Mouse (Mus musculus) stomach, postnatal 0 days (tissue): ENCODE results near the gene Rer1. TPM values are rescaled to one million over a fixed set of nuclear protein-coding genes. Genes with fewer than 3 reads are reported as not detected.

ENCODE experiments used
- ATAC-seq: fragments of 200-750 bp; cut with Nextera tagmentation; 2 replicates; pipeline ENCODE4 v1.8.0; 2017; ENCODE audit not compliant: low FRiP score, low TSS enrichment
- DNase-seq: peaks from one replicate; pipeline ENCODE4 v3.0.0-alpha.2; 2016; ENCODE audit warnings: low spot score
- H3K27ac ChIP-seq: fragments of 300-500 bp; sonication (generic); replicated peaks from 2 replicates; pipeline ENCODE4 v1.5.1; 2014; ENCODE audit warnings: mild to moderate bottlenecking, control low read depth
- H3K27me3 ChIP-seq: fragments of 300-500 bp; sonication (generic); 2 replicates; pipeline ENCODE4 v1.6.1; 2014; ENCODE audit warnings: low read length; ENCODE audit not compliant: control insufficient read depth, insufficient read depth
- H3K36me3 ChIP-seq: fragments of 300-500 bp; sonication (generic); 2 replicates; pipeline ENCODE4 v1.6.1; 2014; ENCODE audit warnings: low read length, mixed read lengths; ENCODE audit not compliant: control insufficient read depth, insufficient read depth
- H3K4me1 ChIP-seq: fragments of 300-500 bp; sonication (generic); replicated peaks from 2 replicates; pipeline ENCODE4 v1.6.1; 2014; ENCODE audit warnings: antibody characterized with exemption; ENCODE audit not compliant: control insufficient read depth, insufficient read depth
- H3K4me2 ChIP-seq: fragments of 300-500 bp; sonication (generic); replicated peaks from 2 replicates; pipeline ENCODE4 v1.6.1; 2014; ENCODE audit warnings: low read depth, mild to moderate bottlenecking, control low read depth, moderate library complexity
- H3K4me3 ChIP-seq: fragments of 300-500 bp; sonication (generic); 2 replicates; pipeline ENCODE4 v1.5.1; 2014; ENCODE audit warnings: low read depth, low read length, control low read depth
- H3K9ac ChIP-seq: fragments of 300-500 bp; sonication (generic); 2 replicates; pipeline ENCODE4 v1.6.1; 2014; ENCODE audit warnings: mild to moderate bottlenecking, low read length, control low read depth, mixed read lengths
- H3K9me3 ChIP-seq: fragments of 300-500 bp; sonication (generic); 2 replicates; pipeline ENCODE4 v1.6.1; 2016; ENCODE audit warnings: low read length; ENCODE audit not compliant: control insufficient read depth
- CTCF ChIP-seq: IDR thresholded peaks from 2 replicates; pipeline ENCODE4 v1.5.1; 2016; ENCODE audit warnings: antibody characterized with exemption, low read depth, mild to moderate bottlenecking, moderate library complexity
- EP300 ChIP-seq: optimal IDR thresholded peaks from 2 replicates; pipeline ENCODE3; 2016; ENCODE audit warnings: antibody characterized with exemption
- WGBS: fragments of 180-500 bp; shearing (Covaris S2); extraction: QIAGEN DNeasy Blood & Tissue Kit; methylation state at CpG from one replicate; pipeline ENCODE4 v1.1.7; 2014; 5-methylcytosine and 5-hydroxymethylcytosine counted together
- polyA plus RNA-seq: library from polyadenylated mRNA; unstranded; fragments of >200 nt; fragmentation: Nextera tagmentation; extraction: Ambion mirVana; gene quantifications from 2 replicates; pipeline ENCODE4 v1.2.1, GENCODE M21; 2015

Rer1 gene
- polyA plus RNA-seq, 1 experiment from 2014 or later, result 185 TPM

DNA sequence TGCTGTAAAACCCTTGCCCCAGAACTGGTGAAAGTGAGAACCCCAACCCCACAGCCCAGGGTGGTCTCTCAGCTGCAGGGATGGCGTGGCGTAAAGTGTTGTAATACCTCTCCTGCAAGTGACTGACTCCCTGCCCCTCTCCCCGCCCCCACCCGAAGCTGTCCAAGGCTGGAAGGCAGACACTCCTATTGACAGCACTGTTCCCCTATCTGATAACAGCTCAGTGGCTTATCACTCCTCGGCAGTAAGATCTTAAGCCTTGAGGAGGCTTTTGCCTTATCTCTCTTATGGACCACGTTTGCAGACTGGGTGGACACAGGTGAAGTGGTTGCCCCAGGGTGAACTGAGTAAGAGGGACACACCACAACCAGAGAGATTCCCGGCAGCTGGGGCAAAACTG lies 39.1 kb upstream of the Rer1 start:
- Histone ChIP-seq H3K27me3 (no peaks in the 10 kb centered on the region), H3K36me3 (no peaks in the 10 kb centered on the region), H3K4me3 (no peak overlapping the region), H3K4me2 (no peak overlapping the region), H3K9me3 (no peaks in the 10 kb centered on the region), H3K4me1 (peaks cover 12% of the 10 kb centered on the region), H3K27ac (no peak overlapping the region), H3K9ac (no peak overlapping the region)
- no peak for DNase-seq
- ATAC-seq, result no peak
- whole genome bisulfite sequencing, result 43% methylated on average over 7 of the region's 7 CpGs
- no peak for TF ChIP-seq EP300
- TF ChIP-seq CTCF, result no peak

DNA sequence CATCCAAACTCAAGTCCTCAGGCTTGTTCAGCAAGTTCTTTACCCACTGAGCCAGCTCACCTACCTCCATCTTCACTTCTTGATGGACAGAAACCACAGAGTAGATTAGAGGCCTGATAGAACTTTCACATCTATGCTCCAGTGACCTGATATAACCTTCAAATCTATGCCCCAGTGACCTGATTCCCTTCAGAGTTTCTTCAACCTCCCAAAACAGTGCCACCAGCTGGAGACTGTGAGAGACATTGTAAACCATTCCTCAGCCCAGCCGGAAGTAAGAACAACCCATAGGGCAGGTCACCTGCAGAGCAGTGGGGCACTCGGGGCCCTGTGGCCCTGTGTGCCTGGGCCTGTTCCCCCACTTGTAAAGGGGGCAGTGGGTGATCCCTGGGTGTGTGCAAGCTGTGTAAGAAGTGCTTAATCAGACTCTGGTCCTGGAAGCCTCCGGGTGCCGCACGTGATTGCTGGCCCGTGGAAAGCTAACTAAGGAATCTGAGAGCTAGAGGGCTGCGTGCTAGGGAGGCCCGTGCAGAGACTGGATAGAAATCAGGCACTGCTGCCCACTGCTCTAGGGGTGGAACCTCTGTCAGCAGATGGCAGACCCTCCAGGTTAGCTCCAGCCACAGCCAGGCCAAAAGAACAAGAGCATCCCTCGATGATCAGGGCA lies 37.8 kb upstream of the Rer1 start:
- H3K9me3 ChIP-seq, result no peaks in the 10 kb centered on the region
- peaks cover 10% of the 10 kb centered on the region for H3K4me1 ChIP-seq
- DNase-seq (no peak), ATAC-seq (no peak)
- no peak overlapping the region for H3K4me2 ChIP-seq
- H3K27me3 ChIP-seq, result no peaks in the 10 kb centered on the region
- no peak overlapping the region for H3K9ac ChIP-seq
- peak; percentile 53 for TF ChIP-seq CTCF
- no peak for TF ChIP-seq EP300
- H3K4me3 ChIP-seq, result no peak overlapping the region
- H3K27ac ChIP-seq, result no peak overlapping the region
- 71% methylated on average over 9 of the region's 9 CpGs for WGBS
- no peaks in the 10 kb centered on the region for H3K36me3 ChIP-seq

DNA sequence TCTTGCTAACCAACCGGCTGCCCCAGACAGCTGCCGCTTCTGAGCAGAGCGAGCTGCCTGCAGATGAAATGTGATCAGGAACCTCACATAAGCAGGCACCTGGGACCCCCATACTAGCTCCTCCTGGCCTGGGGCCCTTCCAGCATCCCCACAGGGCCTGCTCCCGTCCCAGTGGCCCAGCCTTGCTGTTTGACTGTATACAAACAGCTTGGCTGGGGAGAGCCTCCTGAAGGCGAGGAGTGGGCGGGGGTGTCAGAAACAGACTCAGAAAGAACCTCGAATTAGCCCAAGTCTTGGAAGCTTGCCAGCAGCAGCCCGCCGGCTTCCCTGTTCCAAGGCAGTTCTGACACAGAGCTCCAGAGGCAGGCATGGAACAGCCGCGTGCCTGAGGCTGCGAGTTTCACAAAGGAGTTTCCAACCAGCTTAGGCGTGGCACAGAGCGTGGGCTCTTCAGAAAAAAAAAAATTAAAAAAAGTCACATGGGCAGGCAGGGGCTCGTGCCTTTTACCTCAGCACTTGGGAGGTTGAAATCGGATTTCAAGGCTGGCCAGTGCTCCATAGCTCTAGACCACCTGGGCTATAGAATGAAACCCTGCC lies 36.4 kb upstream of the Rer1 start:
- peak; percentile 53; the same call in 1 of the 2 replicates for ATAC-seq
- DNase-seq, result peak; percentile 81

DNA sequence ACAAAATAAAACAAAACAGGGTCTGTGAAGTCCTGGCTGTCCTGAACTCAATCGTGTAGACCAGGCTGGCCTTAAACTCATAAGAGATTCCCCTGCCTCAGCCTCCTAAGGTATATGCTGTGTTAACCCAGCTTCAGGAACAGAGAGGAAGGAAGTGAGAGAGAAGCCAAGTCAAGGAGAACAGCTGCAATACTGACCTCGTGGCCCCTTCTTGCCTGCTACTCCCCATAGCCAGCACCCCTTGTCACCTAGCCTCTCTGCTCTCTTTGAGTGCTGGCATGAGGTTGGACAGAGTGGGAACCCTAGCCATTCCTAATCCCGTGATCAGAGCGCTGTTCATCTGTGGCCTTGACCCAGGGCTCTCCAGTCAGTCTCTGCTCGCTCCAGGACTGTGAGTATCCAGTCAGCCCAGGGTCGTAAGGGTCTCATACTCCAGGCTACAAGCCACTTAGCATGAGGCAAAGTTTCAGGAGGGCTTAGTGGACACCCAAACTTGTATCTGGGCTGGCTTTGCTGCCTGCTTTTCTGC lies 35.8 kb upstream of the Rer1 start:
- TF ChIP-seq CTCF, result no peak
- no peak for TF ChIP-seq EP300
- no peaks in the 10 kb centered on the region for H3K36me3 ChIP-seq
- H3K27me3 ChIP-seq, result no peaks in the 10 kb centered on the region
- no peak for ATAC-seq
- no peaks in the 10 kb centered on the region for H3K9me3 ChIP-seq
- H3K4me3 ChIP-seq, result no peak overlapping the region
- no peak for DNase-seq
- 66% methylated on average over 6 of the region's 6 CpGs for WGBS
- peaks cover 12% of the 10 kb centered on the region for H3K4me1 ChIP-seq
- H3K4me2 ChIP-seq, result no peak overlapping the region
- H3K27ac ChIP-seq, result peak overlapping the region; percentile 89
- peak overlapping the region; percentile 27 for H3K9ac ChIP-seq

More for the DNA sequence above, 36.4 kb upstream of the Rer1 start:
- no peak for TF ChIP-seq EP300
- TF ChIP-seq CTCF, result no peak
- Histone ChIP-seq H3K27ac (peak overlapping the region; percentile 89), H3K9me3 (no peaks in the 10 kb centered on the region), H3K4me1 (peaks cover 10% of the 10 kb centered on the region), H3K4me2 (no peak overlapping the region), H3K9ac (peak overlapping the region; percentile 27), H3K27me3 (no peaks in the 10 kb centered on the region), H3K4me3 (no peak overlapping the region), H3K36me3 (no peaks in the 10 kb centered on the region)
- 9% methylated on average over 16 of the region's 16 CpGs for WGBS

DNA sequence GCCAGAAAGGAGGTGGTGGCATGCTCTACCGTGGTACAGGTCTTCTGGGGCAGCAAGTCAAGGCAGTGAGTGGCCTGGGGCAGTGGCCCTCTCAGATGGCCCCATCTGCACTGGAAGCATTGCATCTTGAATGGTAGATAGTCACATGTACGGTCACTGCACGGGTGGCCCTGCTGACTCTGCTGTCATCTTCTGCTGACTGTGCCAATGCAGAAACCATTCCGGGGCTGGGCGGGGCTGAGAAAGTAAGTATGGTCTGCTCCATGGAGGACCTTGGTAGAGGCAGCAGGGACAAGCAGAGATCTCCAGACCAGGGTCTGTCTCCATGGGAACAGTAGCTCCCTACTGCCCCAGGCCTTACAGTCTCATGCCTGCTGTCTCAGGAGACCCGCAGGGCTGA lies 35.0 kb upstream of the Rer1 start:
- no peaks in the 10 kb centered on the region for H3K27me3 ChIP-seq
- no peaks in the 10 kb centered on the region for H3K9me3 ChIP-seq
- DNase-seq (peak; percentile 46), ATAC-seq (0 out of 2 replicates have a peak, but pooled peaks have one; percentile 8)
- no peak overlapping the region for H3K4me3 ChIP-seq
- 57% methylated on average over 6 of the region's 6 CpGs for WGBS
- peak overlapping the region; percentile 89 for H3K27ac ChIP-seq
- peaks cover 12% of the 10 kb centered on the region for H3K4me1 ChIP-seq
- no peaks in the 10 kb centered on the region for H3K36me3 ChIP-seq
- H3K9ac ChIP-seq, result no peak overlapping the region
- no peak overlapping the region; the same call in 1 of the 2 replicates for H3K4me2 ChIP-seq
- no peak for TF ChIP-seq EP300
- no peak for TF ChIP-seq CTCF

- H3K4me3 ChIP-seq, result no peak overlapping the region
- H3K4me2 ChIP-seq, result no peak overlapping the region
- no peaks in the 10 kb centered on the region for H3K27me3 ChIP-seq
- H3K27ac ChIP-seq, result peak overlapping the region; percentile 89
- WGBS, result 56% methylated on average over 5 of the region's 5 CpGs
- peaks cover 12% of the 10 kb centered on the region for H3K4me1 ChIP-seq
- ATAC-seq (peak; percentile 74), DNase-seq (peak; percentile 67)
- TF ChIP-seq EP300, result peak; percentile 42
- TF ChIP-seq CTCF, result no peak
- no peaks in the 10 kb centered on the region for H3K36me3 ChIP-seq
- no peaks in the 10 kb centered on the region for H3K9me3 ChIP-seq
- no peak overlapping the region for H3K9ac ChIP-seq
Measured at GRCm38 (mm10) chr4:155120583-155120982, 34.4 kb upstream of the Rer1 start.
